Mouse (Mus musculus) T-helper 2 cell (primary cell): ENCODE results near the gene Anxa2.

Experiments used
- in situ Hi-C: fragments of 300-600 bp; cut with MboI, MseI; formaldehyde crosslinking; loops from one replicate; pipeline ENCODE4 v1.15.1; 2025; ENCODE audit warnings: high pct_unique_total_duplicates

Anxa2 gene

DNA sequence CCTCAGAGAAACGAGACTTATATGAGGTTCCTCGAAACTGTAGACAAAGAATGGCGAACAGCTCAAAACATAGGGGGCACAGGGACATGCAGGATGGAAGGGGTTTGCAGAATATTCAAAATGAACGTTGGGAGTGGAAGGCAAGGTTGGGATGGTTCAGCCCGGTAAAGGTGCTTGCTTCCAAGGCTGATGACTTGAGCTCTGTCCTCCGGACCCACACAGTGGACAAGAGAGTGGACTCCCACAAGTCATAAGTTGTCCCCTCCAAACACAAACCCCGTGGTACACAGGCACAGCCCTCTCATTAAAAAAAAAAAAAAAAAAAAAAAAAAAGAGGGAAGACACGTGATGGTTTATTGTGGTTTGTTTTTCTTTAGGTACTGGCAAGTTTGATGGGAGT, 54.6 kb downstream of the Anxa2 start:
- in situ Hi-C loops, result loop anchor here (10.0 kb wide), 1 partner anchor 467 kb away; no protein-coding TSS in a partner anchor

- in situ Hi-C loops, result no loop called here
These were observed 58.6 kb downstream of the Anxa2 start for GRCm38 (mm10) chr9:69511881-69512590.

- in situ Hi-C loops, result no loop called here
These were observed 59.3 kb downstream of the Anxa2 start for GRCm38 (mm10) chr9:69512726-69513125.

- in situ Hi-C loops, result no loop called here
These were observed 60.8 kb downstream of the Anxa2 start for GRCm38 (mm10) chr9:69514206-69514605.

GRCm38 (mm10) chr9:69515416-69515815, 62.0 kb downstream of the Anxa2 start:
- in situ Hi-C loops, result no loop called here

- in situ Hi-C loops, result no loop called here
These were observed 64.1 kb downstream of the Anxa2 start for GRCm38 (mm10) chr9:69517387-69518035.
